Mouse (Mus musculus) neural tube, embryonic 14.5 days (tissue): ENCODE results near the gene Raet1e. TPM values are rescaled to one million over a fixed set of nuclear protein-coding genes. Genes with fewer than 3 reads are reported as not detected.
A peak's percentile ranks its signal among the peaks of the same experiment; 100 is the strongest.
"Not testable (repeated sequence)": the region's sequence is repeated elsewhere in the genome, so short reads cannot be mapped to it uniquely, and the experiment has no call there.

ENCODE experiments used
- ATAC-seq: fragments of 200-750 bp; cut with Nextera tagmentation; 2 replicates; pipeline ENCODE4 v1.8.0; 2017; ENCODE audit warnings: low read depth, mild to moderate bottlenecking, moderate TSS enrichment, moderate library complexity
- H3K27ac ChIP-seq: fragments of 300-500 bp; sonication (generic); 2 replicates; pipeline ENCODE4 v1.5.1; 2014; ENCODE audit warnings: low read depth, mild to moderate bottlenecking, control low read depth, low read length, moderate library complexity, mixed read lengths
- H3K27me3 ChIP-seq: fragments of 300-500 bp; sonication (generic); 2 replicates; pipeline ENCODE4 v1.6.1; 2014; ENCODE audit warnings: low read length; ENCODE audit not compliant: control insufficient read depth, insufficient read depth
- H3K36me3 ChIP-seq: fragments of 300-500 bp; sonication (generic); 2 replicates; pipeline ENCODE4 v1.6.1; 2014; ENCODE audit warnings: low read length, mixed read lengths; ENCODE audit not compliant: control insufficient read depth, insufficient read depth
- H3K4me1 ChIP-seq: fragments of 300-500 bp; sonication (generic); 2 replicates; pipeline ENCODE4 v1.6.1; 2014; ENCODE audit warnings: low read length; ENCODE audit not compliant: control insufficient read depth, insufficient read depth
- H3K4me2 ChIP-seq: fragments of 300-500 bp; sonication (generic); 2 replicates; pipeline ENCODE4 v1.6.1; 2014; ENCODE audit warnings: mild to moderate bottlenecking, low read depth, low read length, control low read depth
- H3K4me3 ChIP-seq: fragments of 300-500 bp; sonication (generic); 2 replicates; pipeline ENCODE4 v1.5.1; 2014; ENCODE audit warnings: low read depth, low read length, control low read depth, mixed read lengths
- H3K9ac ChIP-seq: fragments of 300-500 bp; sonication (generic); replicated peaks from 2 replicates; pipeline ENCODE4 v1.6.1; 2014; ENCODE audit warnings: low read depth, mild to moderate bottlenecking, control low read depth, low read length, mixed read lengths
- H3K9me3 ChIP-seq: fragments of 300-500 bp; sonication (generic); 2 replicates; pipeline ENCODE4 v1.6.1; 2016; ENCODE audit warnings: low read length; ENCODE audit not compliant: control insufficient read depth
- WGBS: fragments of 180-500 bp; shearing (Covaris S2); extraction: QIAGEN DNeasy Blood & Tissue Kit; methylation state at CpG from one replicate; pipeline ENCODE4 v1.1.7; 2014; 5-methylcytosine and 5-hydroxymethylcytosine counted together
- polyA plus RNA-seq: library from polyadenylated mRNA; unstranded; fragments of >200 nt; fragmentation: Nextera tagmentation; extraction: Ambion mirVana; gene quantifications from 2 replicates; pipeline ENCODE4 v1.2.1, GENCODE M21; 2014

Raet1e gene
- polyA plus RNA-seq: 0.29 and 0.90 TPM in 2 replicates

GRCm38 (mm10) chr10:22158310-22158999, at the start of gene Raet1e, which contains the start of gene H60b:
TSS of gene Raet1e (plus strand) at chr10:22158569.
TSS of gene H60b (plus strand) at chr10:22158586.
- H3K36me3 ChIP-seq, H3K4me1 ChIP-seq, H3K9me3 ChIP-seq, H3K9ac ChIP-seq, H3K27ac ChIP-seq, H3K4me3 ChIP-seq: not testable (repeated sequence)
- peak; percentile 38 for ATAC-seq
- Histone ChIP-seq H3K4me2 (peak within 1 kb of the TSS; percentile 23; the same call in 1 of the 2 replicates), H3K27me3 (peaks cover 35% of the 10 kb centered on the region)
- 2% methylated on average over 36 of the region's 48 CpGs for WGBS

- ATAC-seq: peak; percentile 92
- Histone ChIP-seq H3K27me3 (no peaks in the 10 kb centered on the region), H3K36me3 (no peaks in the 10 kb centered on the region), H3K9ac (peak overlapping the region; percentile 59), H3K4me3 (peak overlapping the region; percentile 32), H3K4me2 (peak overlapping the region; percentile 56), H3K27ac (no peak overlapping the region), H3K9me3 (no peaks in the 10 kb centered on the region), H3K4me1 (no peaks in the 10 kb centered on the region)
- under 1% methylated on average over 19 of the region's 19 CpGs for WGBS
These were observed 17.6 kb upstream of the Raet1e start for GRCm38 (mm10) chr10:22140665-22141280.

GRCm38 (mm10) chr10:22142194-22142593, 16.2 kb upstream of the Raet1e start:
- WGBS: 89% methylated on average over 1 of the region's 1 CpGs
- not testable (repeated sequence) for H3K27ac ChIP-seq, H3K9me3 ChIP-seq, H3K36me3 ChIP-seq, H3K4me1 ChIP-seq, H3K9ac ChIP-seq, H3K27me3 ChIP-seq, H3K4me3 ChIP-seq, ATAC-seq, H3K4me2 ChIP-seq

GRCm38 (mm10) chr10:22142926-22143325, 15.4 kb upstream of the Raet1e start:
- ATAC-seq: no peak
- Histone ChIP-seq H3K27me3 (no peaks in the 10 kb centered on the region), H3K4me1 (no peaks in the 10 kb centered on the region), H3K9me3 (no peaks in the 10 kb centered on the region), H3K4me2 (no peak overlapping the region), H3K27ac (no peak overlapping the region), H3K4me3 (no peak overlapping the region), H3K36me3 (no peaks in the 10 kb centered on the region), H3K9ac (no peak overlapping the region)
- 79% methylated on average over 5 of the region's 5 CpGs for whole genome bisulfite sequencing

GRCm38 (mm10) chr10:22148441-22149072, 9.8 kb upstream of the Raet1e start:
- peak overlapping the region; percentile 63 for H3K4me2 ChIP-seq
- H3K36me3 ChIP-seq: no peaks in the 10 kb centered on the region
- H3K9me3 ChIP-seq: no peaks in the 10 kb centered on the region
- H3K27ac ChIP-seq: no peak overlapping the region
- H3K27me3 ChIP-seq: peaks cover 2% of the 10 kb centered on the region; the same call in 1 of the 2 replicates
- H3K9ac ChIP-seq: peak overlapping the region; percentile 39; the same call in 1 of the 2 replicates
- ATAC-seq: peak; percentile 71
- H3K4me3 ChIP-seq: peak overlapping the region; percentile 39
- H3K4me1 ChIP-seq: no peaks in the 10 kb centered on the region
- under 1% methylated on average over 47 of the region's 50 CpGs for WGBS

GRCm38 (mm10) chr10:22149073-22149690, 9.2 kb upstream of the Raet1e start, which contains the start of gene E030030I06Rik:
TSS of gene E030030I06Rik (minus strand) at chr10:22149270.
- Histone ChIP-seq H3K9ac (peak within 1 kb of the TSS; percentile 39; the same call in 1 of the 2 replicates), H3K27me3 (peaks cover 2% of the 10 kb centered on the region; the same call in 1 of the 2 replicates), H3K4me2 (peak within 1 kb of the TSS; percentile 63), H3K9me3 (no peaks in the 10 kb centered on the region), H3K36me3 (no peaks in the 10 kb centered on the region), H3K4me3 (peak within 1 kb of the TSS; percentile 39), H3K27ac (no peak within 1 kb of the TSS), H3K4me1 (no peaks in the 10 kb centered on the region)
- 2% methylated on average over 36 of the region's 37 CpGs for WGBS
- peak; percentile 55 for ATAC-seq

GRCm38 (mm10) chr10:22149691-22150465, 8.5 kb upstream of the Raet1e start:
- H3K27me3 ChIP-seq: peaks cover 2% of the 10 kb centered on the region; the same call in 1 of the 2 replicates
- no peaks in the 10 kb centered on the region for H3K4me1 ChIP-seq
- H3K4me2 ChIP-seq: peak overlapping the region; percentile 63; the same call in 1 of the 2 replicates
- H3K4me3 ChIP-seq: peak overlapping the region; percentile 39; the same call in 1 of the 2 replicates
- no peaks in the 10 kb centered on the region for H3K36me3 ChIP-seq
- H3K9me3 ChIP-seq: no peaks in the 10 kb centered on the region
- under 1% methylated on average over 45 of the region's 50 CpGs for WGBS
- no peak overlapping the region for H3K27ac ChIP-seq
- H3K9ac ChIP-seq: no peak overlapping the region
- 0 out of 2 replicates have a peak, but pooled peaks have one; percentile 12 for ATAC-seq

- Histone ChIP-seq H3K9me3 (no peaks in the 10 kb centered on the region), H3K4me1 (no peaks in the 10 kb centered on the region), H3K27ac (no peak overlapping the region), H3K9ac (no peak overlapping the region), H3K4me3 (no peak overlapping the region), H3K4me2 (no peak overlapping the region), H3K36me3 (no peaks in the 10 kb centered on the region), H3K27me3 (peaks cover 7% of the 10 kb centered on the region)
- no peak for ATAC-seq
- under 1% methylated on average over 27 of the region's 27 CpGs for WGBS
These were observed 7.8 kb upstream of the Raet1e start for GRCm38 (mm10) chr10:22150593-22150992.
